Mouse (Mus musculus) thymus, adult 2 months (tissue): ENCODE data around the gene Ascl1. TPM values are rescaled to one million over a fixed set of nuclear protein-coding genes. Genes with fewer than 3 reads are reported as not detected.

ENCODE experiments used
- DNase-seq: peaks from one replicate; pipeline ENCODE4 v3.0.0; 2021
- H3K27ac ChIP-seq: fragments of 200-500 bp; 2 replicates; pipeline ENCODE4 v1.5.1; 2012; ENCODE audit warnings: low read length, control low read depth; ENCODE audit not compliant: control insufficient read depth, insufficient read depth
- H3K27me3 ChIP-seq: fragments of 200-500 bp; 2 replicates; pipeline ENCODE4 v1.6.1; 2012; ENCODE audit warnings: mild to moderate bottlenecking, low read length, moderate library complexity, mixed read lengths; ENCODE audit not compliant: control insufficient read depth, insufficient read depth
- H3K36me3 ChIP-seq: fragments of 200-500 bp; 2 replicates; pipeline ENCODE4 v1.6.1; 2012; ENCODE audit warnings: mild to moderate bottlenecking, low read length, moderate library complexity; ENCODE audit not compliant: control insufficient read depth, insufficient read depth
- H3K4me1 ChIP-seq: fragments of 200-500 bp; replicated peaks from 2 replicates; pipeline ENCODE4 v1.6.1; 2012; ENCODE audit warnings: low read length; ENCODE audit not compliant: control insufficient read depth, insufficient read depth
- H3K4me3 ChIP-seq: fragments of 200-500 bp; 2 replicates; pipeline ENCODE4 v1.5.1; 2012; ENCODE audit warnings: mild to moderate bottlenecking, low read length, control low read depth, moderate library complexity; ENCODE audit not compliant: control insufficient read depth, insufficient read depth
- CTCF ChIP-seq: fragments of 200-500 bp; IDR thresholded peaks from 2 replicates; pipeline ENCODE4 v1.5.1; 2012; ENCODE audit warnings: mild to moderate bottlenecking, control low read depth, low read length, moderate library complexity, borderline replicate concordance; ENCODE audit not compliant: control insufficient read depth, poor library complexity, insufficient read depth; ENCODE audit errors: extremely low read depth
- POLR2A ChIP-seq: fragments of 200-500 bp; IDR thresholded peaks from 2 replicates; pipeline ENCODE4 v1.6.1; 2012; ENCODE audit warnings: mild to moderate bottlenecking, low read length, control low read depth, moderate library complexity; ENCODE audit not compliant: control insufficient read depth, poor library complexity, insufficient read depth; ENCODE audit errors: extremely low read depth
- whole genome bisulfite sequencing: fragments of 180-500 bp; shearing (Covaris S2); methylation state at CpG from one replicate; pipeline ENCODE4 v1.1.7; 2018; 5-methylcytosine and 5-hydroxymethylcytosine counted together
- polyA plus RNA-seq: library from polyadenylated mRNA; depleted of rRNA; stranded (reverse); fragments of >200 nt; gene quantifications from 2 replicates; pipeline ENCODE4 v1.2.3, GENCODE M21; 2012

Ascl1 gene
- polyA plus RNA-seq, 1 experiment, result 26.4 TPM

DNA sequence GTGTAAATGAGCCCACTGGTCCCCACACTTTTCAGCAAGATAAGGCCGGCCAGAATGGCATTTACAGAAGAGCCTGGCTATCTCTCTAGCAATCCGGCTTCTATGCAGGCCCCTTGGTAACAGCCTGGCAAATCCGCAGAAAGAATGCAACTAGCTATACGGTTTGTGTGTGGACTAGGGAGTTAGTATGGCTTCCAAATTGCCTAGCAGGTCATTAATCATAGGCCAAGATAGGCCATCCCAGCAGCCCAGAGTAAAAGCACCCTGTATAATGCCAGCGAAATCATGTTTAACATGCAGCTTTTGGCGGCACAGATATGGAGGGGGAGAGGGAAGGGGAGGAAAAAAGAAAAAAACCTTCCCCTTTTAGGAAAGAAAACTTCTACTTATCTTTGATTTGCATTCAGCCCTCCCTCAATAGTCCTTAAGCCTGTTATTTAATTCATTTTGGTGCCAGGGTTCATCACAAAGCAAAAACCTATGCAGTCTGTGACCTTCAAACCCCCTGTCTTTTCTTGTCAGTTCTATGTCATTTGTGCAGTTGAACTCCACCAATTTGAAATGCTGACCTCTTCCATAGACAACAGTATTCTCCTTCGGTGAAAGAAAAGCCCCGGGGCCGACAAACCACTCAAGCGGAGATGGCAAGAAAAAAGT is 19.9 kb downstream of the Ascl1 start:
- 89% methylated on average over 10 of the region's 10 CpGs for WGBS
- TF ChIP-seq POLR2A (no peak), CTCF (no peak)
- no peak overlapping the region for H3K27ac ChIP-seq

DNA sequence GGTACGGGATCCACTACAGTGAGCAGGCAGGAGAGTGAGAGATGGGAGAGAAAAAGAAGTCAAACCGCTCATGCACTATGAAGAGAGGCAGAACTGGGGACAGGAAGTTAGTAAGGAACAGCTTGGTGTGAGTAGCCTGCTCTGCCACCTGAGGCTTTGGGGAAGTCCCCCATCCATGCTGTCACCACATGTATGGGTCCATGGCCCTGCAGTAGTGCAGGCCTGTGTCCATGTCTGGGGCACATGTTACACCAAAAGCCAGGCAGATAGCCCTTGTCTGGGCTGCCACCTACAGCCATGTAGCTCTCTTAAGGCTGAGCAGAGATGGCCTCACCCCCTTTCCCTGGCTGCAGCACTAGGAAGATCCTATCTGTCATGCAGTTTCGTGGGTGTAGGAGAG is 42.7 kb downstream of the Ascl1 start:
- no peak overlapping the region for H3K27ac ChIP-seq
- H3K4me3 ChIP-seq, result no peak overlapping the region
- 77% methylated on average over 3 of the region's 3 CpGs for WGBS
- TF ChIP-seq POLR2A (no peak), CTCF (no peak)
- DNase-seq, result no peak
- H3K27me3 ChIP-seq, result no peaks in the 10 kb centered on the region
- no peaks in the 10 kb centered on the region for H3K4me1 ChIP-seq
- no peaks in the 10 kb centered on the region for H3K36me3 ChIP-seq

More for the DNA sequence above, 19.9 kb downstream of the Ascl1 start:
- H3K4me1 ChIP-seq, result no peaks in the 10 kb centered on the region
- no peak for DNase-seq
- no peaks in the 10 kb centered on the region for H3K27me3 ChIP-seq
- H3K36me3 ChIP-seq, result no peaks in the 10 kb centered on the region
- no peak overlapping the region for H3K4me3 ChIP-seq

DNA sequence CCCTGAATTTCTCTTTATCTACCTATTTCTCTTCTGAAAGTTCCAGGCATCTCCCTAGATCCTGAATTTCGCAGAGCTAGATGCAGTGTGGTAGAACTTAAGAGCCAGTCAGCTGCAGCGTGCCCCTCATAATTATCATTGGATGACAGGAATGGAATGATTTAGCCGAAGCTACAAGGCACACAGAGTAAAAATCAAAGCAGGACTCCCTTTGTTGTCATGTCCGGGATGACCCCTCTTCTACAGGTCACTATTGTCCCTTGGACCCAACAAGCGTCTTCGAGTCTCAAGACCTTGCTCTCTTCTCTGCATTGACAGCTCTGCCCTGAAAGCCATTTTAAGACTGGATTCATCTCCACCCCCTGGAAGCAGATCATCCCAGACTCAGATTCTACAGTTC is 44.1 kb downstream of the Ascl1 start:
- no peak overlapping the region for H3K27ac ChIP-seq
- no peaks in the 10 kb centered on the region for H3K27me3 ChIP-seq
- TF ChIP-seq POLR2A, result no peak
- 92% methylated on average over 6 of the region's 6 CpGs for WGBS
- H3K4me3 ChIP-seq, result no peak overlapping the region
- DNase-seq, result no peak
- no peaks in the 10 kb centered on the region for H3K4me1 ChIP-seq
- no peaks in the 10 kb centered on the region for H3K36me3 ChIP-seq

DNA sequence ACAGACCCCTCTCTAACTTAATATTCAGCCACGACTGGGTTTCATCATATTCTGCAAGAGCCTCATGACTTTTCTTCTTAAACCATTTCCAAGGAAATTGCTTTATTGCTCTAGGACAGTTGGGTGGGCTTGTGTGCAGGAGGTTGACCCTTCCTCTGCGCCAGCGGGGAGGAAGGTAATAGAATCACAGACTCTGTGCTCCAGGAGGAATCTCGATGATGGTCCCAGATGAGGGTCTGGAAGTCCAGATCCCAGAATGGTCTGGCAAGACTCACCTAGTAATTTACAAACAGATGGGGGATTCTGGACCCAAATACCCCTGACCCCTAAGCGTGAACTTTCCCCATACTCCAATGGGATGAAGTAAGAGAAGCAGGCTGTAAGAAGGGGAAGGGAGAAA is 45.2 kb downstream of the Ascl1 start:
- no peak overlapping the region for H3K27ac ChIP-seq
- no peaks in the 10 kb centered on the region for H3K36me3 ChIP-seq
- TF ChIP-seq POLR2A (no peak), CTCF (no peak)
- no peaks in the 10 kb centered on the region for H3K27me3 ChIP-seq
- no peak overlapping the region for H3K4me3 ChIP-seq
- 55% methylated on average over 5 of the region's 5 CpGs for WGBS
- no peaks in the 10 kb centered on the region for H3K4me1 ChIP-seq
- no peak for DNase-seq

DNA sequence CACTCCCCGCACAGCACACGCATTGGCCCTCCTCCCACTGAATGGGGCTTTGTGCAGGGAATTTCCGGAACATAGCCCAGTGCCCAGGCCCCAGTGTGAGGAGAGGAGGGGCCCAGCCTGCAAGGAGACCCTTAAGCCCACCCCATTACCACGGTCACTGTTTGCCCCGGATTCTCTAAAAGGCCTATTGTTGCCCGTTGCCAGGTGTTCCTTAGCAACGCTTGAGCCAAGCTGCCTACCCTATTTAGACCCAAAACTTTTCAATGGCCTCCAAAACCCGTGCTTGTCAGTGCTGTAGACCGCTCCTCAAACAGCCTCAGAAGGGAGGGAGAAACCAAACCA is 45.7 kb downstream of the Ascl1 start:
- H3K27me3 ChIP-seq, result no peaks in the 10 kb centered on the region
- no peaks in the 10 kb centered on the region for H3K36me3 ChIP-seq
- H3K4me1 ChIP-seq, result no peaks in the 10 kb centered on the region
- H3K27ac ChIP-seq, result no peak overlapping the region
- TF ChIP-seq POLR2A, result no peak
- TF ChIP-seq CTCF, result no peak
- no peak for DNase-seq
- WGBS, result 9% methylated on average over 9 of the region's 9 CpGs
- no peak overlapping the region for H3K4me3 ChIP-seq

DNA sequence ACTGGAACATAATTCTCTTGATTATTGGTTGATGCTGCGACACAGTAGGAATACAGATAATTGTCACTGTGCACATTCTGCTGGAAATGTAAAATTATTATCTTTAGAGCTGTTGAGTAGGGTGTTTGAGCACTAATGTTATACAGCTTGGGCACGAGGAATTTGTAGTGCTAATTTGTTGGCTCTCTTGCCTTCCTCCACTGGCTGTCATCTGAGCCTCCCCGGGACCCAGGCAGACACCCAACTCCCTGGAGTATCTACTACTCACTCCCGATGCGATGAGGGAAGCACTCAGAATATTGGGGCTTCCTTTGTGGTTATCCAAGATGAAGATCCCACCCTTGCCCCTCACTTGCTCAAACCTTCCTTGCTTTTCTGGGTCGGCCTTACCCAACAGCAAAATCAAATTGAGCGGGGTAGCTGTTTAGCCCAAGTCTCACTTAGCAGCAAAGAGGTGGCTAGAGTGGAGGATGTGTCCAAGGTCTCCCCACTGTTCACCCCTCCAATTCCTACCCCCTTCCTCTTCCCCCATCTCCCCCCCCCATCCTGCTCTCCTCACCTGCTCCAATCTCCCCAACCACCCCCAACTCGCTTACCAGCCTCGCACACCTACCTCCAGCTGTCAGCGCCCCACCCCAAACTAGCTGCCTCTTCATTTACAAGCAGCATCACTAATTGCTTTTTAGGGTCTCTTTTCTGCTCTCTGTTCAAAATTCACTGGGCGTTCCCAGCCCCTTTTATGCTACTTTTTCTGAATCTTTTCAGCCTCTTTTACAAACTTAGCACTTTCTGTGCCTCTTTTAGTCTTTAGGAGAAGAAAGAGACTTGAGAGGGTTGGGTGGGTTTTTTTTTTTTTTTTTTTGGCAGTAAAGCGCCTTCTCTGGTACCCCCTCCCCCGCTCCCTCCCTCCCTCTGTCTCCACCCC is 46.4 kb downstream of the Ascl1 start:
- H3K4me1 ChIP-seq, result no peaks in the 10 kb centered on the region

More for the DNA sequence above, 46.4 kb downstream of the Ascl1 start:
- Histone ChIP-seq H3K36me3 (no peaks in the 10 kb centered on the region), H3K27ac (no peak overlapping the region), H3K27me3 (no peaks in the 10 kb centered on the region), H3K4me3 (no peak overlapping the region)
- no peak for DNase-seq
- WGBS, result 38% methylated on average over 13 of the region's 13 CpGs
- TF ChIP-seq POLR2A (no peak), CTCF (no peak)
